Mouse (Mus musculus) urinary bladder, adult 2 months (tissue): Measurements from ENCODE around the gene Igf1r. TPM values are rescaled to one million over a fixed set of nuclear protein-coding genes. Genes with fewer than 3 reads are reported as not detected.

ENCODE experiments used
- DNase-seq: peaks from one replicate; pipeline ENCODE4 v3.0.0; 2022; ENCODE audit warnings: low spot score
- polyA plus RNA-seq: library from polyadenylated mRNA; depleted of rRNA; stranded (reverse); fragments of >200 nt; gene quantifications from 2 replicates; pipeline ENCODE4 v1.2.3, GENCODE M21; 2012

The Igf1r gene
- polyA plus RNA-seq, 1 experiment, result 20.1 TPM

GRCm38 (mm10) chr7:67957376-67957775 lies 4.7 kb downstream of the Igf1r start:
- no peak for DNase-seq

- no peak for DNase-seq
These were observed 5.4 kb downstream of the Igf1r start for GRCm38 (mm10) chr7:67958045-67958444.

DNA sequence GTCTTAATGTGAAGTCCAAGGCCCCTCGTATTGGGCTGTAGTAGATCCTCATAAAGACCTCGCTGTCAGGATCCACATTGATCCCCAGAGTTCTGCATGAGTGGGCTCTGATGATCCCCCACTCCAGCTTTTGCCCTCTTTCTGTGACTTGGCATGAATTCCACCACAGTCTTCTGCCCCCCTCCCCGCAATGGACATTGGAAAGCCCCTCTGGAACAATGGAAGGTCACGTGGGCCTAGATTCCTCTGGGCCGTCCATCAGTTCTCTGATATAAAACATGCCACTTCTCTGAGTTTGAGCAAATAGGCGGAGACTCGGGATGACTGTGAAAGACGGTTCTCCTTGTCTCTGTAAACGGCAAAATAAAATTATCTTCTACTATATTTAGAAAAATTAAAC lies 8.1 kb downstream of the Igf1r start:
- DNase-seq, result no peak

DNA sequence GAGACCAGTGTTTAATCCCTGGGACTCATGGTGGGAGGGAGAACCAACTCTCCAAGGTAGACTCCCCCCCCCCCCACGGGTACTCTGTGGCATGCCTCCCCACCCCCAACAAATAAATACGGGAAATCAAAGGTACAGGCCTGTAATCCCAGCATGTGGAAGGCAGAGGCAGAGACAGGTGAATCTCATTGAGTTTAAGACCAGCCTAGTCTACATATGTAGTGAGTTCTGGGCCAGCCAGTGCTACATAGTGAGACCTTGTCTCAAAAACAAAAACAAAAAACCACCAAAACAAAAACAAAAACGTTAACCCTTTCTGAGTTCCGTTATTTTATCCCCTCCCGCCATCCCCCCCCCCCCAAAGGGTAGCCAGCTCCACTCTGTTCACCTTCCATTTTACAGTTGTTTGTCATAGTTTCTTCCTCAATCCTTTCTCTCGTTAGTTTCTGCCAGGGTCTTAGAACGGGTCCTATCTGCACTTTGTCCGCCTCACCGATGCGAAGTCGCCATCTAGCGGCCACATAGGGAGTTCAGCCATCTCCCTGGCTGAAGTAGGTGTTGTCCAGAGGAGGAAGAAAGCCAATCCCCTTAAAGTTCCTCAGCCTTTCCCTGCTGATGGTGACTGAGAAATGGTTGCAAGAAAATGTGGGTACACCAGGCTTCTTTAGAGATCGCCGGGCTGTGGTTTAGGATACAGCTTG lies 9.1 kb downstream of the Igf1r start:
- peak; percentile 65 for DNase-seq

DNA sequence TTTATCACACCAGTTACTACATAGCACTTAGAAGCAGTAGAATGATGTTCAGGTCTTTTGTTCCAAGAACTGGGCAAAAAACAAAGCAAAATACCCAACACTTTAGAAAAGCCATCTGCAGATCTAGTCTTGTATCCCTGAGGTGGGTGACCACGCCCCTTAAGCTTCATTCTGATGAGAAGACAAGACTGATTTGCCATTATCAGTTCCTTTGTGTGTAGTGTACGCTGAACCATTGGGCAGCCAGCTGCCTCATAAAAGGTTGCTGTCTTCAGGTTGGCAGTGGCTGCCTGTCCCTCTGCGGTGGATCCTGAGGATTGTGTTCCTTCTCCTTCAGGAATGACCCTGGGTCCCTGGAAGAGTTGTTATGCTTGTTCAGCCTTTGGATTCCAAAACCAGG lies 11.1 kb downstream of the Igf1r start:
- DNase-seq, result no peak

DNA sequence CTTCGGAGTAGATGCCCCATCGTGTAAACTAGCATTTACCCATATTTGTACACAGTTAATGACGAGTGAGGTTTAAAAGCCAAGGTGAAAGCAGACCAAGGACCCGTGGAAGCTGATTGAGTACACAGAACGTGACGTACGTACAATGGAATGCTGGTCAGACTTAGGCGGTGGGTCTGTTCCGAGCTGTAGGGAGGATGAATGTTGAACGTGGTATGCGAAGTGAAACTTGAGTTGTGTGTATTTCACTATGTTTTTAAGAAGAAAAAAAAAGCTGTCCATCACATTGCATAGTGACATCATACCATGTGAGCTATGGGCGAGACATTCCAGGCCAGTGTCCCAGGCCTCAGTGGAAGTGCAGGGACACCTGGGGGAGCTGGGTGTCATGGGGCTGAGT lies 15.8 kb downstream of the Igf1r start:
- no peak for DNase-seq

- no peak for DNase-seq
These were observed 16.4 kb downstream of the Igf1r start for GRCm38 (mm10) chr7:67969076-67969475.

- no peak for DNase-seq
These were observed 20.8 kb downstream of the Igf1r start for GRCm38 (mm10) chr7:67973180-67974014.

- DNase-seq, result no peak
These were observed 29.3 kb downstream of the Igf1r start for GRCm38 (mm10) chr7:67981956-67982355.

GRCm38 (mm10) chr7:67982809-67983208 lies 30.2 kb downstream of the Igf1r start:
- no peak for DNase-seq

GRCm38 (mm10) chr7:67983451-67983850 lies 30.8 kb downstream of the Igf1r start:
- DNase-seq, result no peak

GRCm38 (mm10) chr7:67985003-67985416 lies 32.4 kb downstream of the Igf1r start:
- DNase-seq, result no peak

GRCm38 (mm10) chr7:67985511-67985910 lies 32.9 kb downstream of the Igf1r start:
- no peak for DNase-seq

DNA sequence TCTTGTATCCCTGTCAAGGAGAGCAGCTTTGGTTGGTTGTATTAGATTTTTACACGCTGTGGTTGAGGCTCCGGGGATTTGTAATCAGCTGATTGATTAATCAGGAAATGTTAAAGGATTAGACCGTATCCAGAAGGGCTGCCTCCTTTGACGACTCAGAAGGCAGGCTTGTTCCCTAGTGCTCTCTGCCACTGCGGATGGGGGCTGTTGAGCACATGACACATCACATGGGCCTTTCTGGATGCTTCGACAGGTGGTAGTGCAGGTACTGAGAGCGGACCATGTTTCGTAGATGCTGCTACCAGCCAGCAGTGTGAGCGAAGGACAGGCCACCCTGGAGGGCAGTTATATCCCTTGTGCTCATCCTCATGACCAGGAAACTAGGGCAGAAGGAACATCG lies 33.6 kb downstream of the Igf1r start:
- DNase-seq, result no peak

DNA sequence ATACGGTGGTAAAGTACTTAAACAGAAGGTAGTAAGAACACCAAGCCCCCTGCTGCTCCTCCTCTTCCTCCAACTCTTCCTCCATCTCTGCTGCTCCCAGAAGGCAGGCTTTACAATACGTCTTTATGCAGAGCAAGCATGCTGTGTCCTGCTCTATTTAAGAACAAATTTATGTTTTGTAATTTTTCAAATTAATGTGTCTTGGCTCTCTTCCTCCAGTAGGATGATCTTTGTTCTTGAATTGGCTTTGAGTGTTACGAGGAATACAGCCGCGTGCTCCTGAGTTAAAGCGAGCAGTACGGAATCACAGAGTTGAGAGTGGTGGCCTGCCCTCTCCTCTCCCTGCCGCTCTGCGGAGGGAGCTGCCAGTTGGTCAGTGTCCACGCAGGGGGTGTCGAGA lies 34.2 kb downstream of the Igf1r start:
- DNase-seq, result no peak

DNA sequence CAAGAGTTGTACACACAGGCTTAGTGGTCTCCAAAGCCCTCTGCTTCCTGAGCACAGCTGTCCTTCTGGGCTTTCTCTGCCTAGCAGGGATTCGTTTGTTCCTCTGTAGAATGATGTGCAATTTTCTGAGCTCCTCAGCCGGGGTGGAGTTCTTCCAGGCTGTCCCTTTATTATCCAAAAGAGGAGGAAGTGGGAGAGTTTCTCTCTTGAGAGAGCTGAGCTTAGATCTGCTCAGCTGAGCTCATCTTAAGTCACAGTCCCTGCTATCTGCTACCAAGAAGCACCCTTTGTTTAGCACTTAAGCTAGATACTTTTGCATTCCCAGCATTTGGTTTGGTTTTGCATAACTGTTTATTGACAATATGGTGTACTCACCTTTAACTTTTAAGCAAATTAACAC lies 36.7 kb downstream of the Igf1r start:
- DNase-seq, result no peak

DNA sequence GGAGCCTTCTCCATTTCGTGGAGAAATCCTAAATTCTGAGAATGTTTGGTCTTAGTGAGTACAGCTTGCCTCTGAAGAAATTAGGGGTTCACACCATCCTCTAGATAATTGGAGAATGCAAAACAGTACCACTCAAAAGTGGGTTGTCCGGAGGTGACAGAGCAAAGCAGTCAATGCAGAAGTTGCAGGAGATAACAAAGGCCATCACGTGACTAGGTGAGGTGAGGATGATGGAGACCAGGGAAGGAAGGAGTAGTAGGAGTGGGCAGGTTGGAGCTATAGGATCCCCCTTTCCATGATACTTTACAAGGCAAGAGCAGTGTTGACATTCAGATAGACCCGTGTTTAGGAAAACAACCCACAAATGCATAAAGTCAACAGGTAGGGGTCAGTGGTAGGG lies 41.0 kb downstream of the Igf1r start:
- DNase-seq, result no peak

DNA sequence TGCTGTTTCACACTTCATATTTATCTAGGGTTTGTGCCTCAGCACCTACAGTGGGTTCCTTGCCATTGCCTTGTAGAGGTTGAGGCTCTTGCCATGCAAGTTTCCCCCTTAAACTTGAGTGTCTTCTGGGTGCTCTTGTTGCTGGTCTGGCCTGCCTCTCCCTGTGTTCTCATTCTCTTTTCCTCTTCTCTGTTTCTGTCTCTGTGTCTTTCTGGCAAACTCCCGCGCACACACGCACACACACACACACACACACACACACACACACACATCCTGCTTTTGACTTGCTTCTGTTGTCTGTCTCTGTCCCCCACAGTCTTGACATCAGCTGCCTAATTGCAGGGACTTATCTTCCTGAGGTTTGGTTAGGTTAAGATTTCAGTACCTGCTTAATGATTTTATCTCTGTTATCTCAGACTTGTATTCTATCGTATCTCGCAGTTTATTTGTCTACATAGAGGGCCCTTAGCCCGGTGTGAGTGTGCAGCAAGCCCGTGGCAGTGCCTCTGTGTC lies 41.8 kb downstream of the Igf1r start:
- no peak for DNase-seq

DNA sequence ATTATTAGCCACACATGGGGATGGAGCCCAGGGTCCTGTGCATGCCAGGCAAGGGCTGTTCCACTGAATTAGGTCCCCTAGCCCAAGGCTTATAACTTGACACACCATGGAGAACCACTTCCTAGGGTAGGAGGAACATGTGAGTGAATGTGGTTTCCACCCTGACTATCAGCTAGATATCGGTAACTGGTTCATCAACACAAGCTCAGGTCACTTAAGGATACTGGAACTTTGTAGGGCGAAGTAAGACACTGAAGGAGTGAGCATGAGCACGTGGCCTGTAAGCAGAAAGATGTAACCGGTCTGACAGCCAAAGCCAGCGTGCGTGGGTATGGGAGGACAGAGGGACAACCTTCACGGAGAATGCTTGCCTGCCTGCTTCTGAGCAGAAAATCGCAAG lies 42.6 kb downstream of the Igf1r start:
- DNase-seq, result no peak

DNA sequence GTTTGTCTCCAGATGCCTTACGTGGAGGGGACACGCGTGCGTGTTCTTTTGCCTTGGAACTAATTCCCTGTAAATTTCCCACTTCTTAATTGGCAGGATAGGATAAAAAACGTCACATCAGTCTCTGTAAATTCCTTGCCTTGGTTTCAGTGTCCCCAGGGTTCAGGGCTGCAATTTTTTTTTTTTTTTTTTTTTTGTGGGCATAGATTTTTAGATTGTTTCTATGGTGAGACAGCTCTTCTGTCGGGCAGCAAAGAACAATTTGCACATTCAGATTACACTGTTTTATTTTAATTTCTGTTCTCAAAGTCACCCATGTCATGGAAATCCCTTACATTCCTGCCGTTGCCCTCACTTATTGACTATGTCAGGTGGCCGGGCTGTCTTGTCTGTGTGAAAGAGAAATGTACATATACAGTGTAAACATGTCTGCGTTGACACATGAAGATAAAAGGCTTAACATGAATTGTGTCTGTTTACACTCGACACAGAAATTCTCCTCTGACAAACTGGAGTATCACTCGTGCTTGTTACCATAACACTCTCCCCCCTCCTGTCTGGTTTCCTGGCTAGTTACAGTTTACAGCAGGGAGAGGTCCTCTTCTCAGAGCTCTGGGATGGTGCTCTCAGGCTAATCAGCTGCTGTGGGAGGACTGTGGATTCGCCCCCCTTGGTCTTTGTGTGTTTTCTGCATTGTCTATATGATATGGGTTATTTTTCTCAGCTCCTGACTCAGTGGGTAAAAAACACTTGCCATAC lies 43.8 kb downstream of the Igf1r start:
- no peak for DNase-seq

DNA sequence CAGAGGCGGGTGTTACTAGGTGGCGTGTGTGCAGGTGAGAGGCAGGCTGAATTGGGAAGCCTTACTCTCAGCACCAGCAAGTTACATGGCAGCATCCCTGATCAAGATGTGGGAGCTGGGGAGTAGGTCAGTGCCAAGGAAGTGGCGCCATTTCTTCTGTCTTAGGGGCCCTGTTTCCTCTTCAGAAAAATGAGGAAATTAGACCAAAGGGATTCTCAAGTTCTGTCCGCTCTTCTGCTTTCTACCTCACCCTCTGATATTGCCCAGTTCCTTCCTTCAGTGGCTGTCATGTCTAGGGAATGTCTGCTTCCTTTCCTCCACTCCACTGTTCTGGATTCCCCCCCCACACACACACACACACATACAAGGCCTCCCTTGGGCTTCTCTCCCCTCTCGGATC lies 48.6 kb downstream of the Igf1r start:
- no peak for DNase-seq

DNA sequence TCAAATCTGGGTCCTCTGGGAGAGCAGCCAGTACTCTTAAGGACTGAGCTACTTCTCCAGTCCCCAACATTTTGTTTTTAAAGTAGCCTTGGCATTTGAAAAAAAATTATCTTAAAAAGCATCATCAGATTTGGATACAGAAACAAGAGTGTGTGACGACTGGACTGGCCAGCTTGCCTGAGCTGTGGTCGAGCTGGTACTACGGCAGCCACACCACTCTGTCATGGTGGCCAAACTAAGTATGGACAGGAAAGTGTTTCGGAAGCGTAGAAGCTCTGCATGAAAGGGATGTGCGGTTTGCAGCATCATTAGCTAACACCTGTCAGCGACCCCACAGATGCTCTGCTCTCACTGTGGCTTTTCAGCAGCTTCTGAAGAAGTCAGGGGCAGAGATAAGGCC lies 53.4 kb downstream of the Igf1r start:
- DNase-seq, result no peak
